Mouse (Mus musculus): ENCODE measurements around the gene Esrra. TPM values are rescaled to one million over a fixed set of nuclear protein-coding genes. Genes with fewer than 3 reads are reported as not detected.

The Esrra gene
- 10 to 100 TPM; 38.7 to 63.0 TPM for total RNA-seq (2021)
- long read RNA-seq, experiment 1, transcript Esrra-201 (7 exons, 2,242 nt): major isoform, 72 of 93 reads
- long read RNA-seq, experiment 1, partial matches to known transcripts: 4 of 93 reads
- long read RNA-seq, experiment 1, other reads (novel, unspliced or antisense): 16 of 93 reads
- long read RNA-seq, experiment 2, transcript Esrra-201 (7 exons, 2,242 nt): major isoform, 128 of 196 reads
- long read RNA-seq, experiment 2, partial matches to known transcripts: 9 of 196 reads
- long read RNA-seq, experiment 2, other reads (novel, unspliced or antisense): 59 of 196 reads

- DNase-seq (ENCODE audit: low spot score in 2 of 2): peak; percentile 99
Observed at GRCm38 (mm10) chr19:6921647-6922567, at the start of gene Esrra. Esrra (minus strand) TSS chr19:6921813.

DNA sequence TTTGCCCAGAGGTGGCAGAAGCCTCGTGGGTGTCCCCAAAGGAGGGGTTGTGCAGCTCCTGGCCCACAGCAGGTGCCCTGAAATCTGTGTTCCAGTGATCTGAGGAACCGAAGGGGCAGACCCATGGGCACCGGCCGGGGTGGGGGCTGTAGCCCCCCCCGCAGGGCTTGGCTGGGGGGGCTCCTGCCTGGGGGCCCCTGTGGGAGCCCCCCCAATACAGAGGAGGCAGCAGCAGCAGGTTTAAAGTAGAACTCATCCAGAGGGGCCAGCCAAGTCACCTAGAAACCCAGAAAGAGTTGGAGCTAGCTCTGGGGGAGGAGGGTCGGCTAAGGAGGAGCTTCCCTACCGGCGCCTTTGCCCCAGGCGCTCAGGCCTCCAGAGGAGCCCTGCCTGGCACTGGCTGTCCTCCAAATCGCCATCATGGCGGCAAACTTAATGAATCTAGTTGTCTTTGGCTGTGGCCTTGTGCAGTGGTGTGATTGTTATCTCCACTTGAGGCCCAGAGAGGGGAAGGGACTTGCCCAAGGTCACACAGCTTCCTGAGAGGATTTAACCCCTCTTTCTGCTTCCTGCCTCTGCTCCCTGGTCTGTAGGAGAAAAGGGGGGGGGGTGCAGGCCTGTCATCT lies 49.0 kb upstream of the Esrra start:
- no peak for DNase-seq (ENCODE audit: low spot score in 2 of 2)

DNA sequence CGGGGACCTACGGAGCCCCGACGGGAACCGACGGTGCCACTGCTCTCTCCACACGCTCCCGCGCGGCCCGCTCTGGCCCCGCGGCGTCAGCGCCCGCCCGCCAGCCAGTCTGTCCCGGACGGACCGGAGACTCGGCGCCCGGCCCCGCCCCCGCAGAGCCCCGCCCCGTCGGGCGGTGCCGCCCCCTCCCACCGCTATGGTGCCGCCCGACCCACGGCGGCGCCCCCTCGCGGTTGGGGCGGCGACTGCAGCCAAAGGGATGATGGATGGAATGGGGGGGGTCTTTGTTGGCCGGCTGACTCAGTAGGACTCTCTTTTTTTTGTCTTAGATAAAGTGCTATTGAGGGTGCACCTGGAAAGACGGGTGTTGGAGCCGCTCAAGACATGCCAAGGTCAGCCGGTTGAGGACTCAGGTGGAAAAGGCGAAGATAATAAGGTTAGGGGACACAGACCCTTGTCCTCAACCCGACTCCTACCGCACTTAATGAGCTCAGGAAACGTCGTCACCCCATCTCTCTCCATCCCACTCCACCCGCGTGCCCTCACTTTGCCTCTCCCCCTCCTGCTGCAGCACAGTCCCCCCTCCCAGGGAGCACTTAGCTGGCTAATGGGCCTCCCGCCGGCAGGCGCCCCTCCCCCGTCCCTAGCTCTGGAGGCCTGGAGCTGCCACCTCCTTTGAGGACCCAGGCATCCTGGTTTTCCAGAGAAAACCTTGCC lies 48.2 kb upstream of the Esrra start:
- peak; percentile 80 to 90 for DNase-seq (ENCODE audit: low spot score in 2 of 2)

GRCm38 (mm10) chr19:6969291-6969664 lies 47.7 kb upstream of the Esrra start:
- no peak for DNase-seq (ENCODE audit: low spot score in 2 of 2)

- peak in 1 of 2 experiments; percentile 35 for DNase-seq (ENCODE audit: low spot score in 2 of 2)
Observed at GRCm38 (mm10) chr19:6968491-6969271, 47.1 kb upstream of the Esrra start.

- DNase-seq (ENCODE audit: low spot score in 2 of 2): no peak
Observed at GRCm38 (mm10) chr19:6956461-6956860, 34.8 kb upstream of the Esrra start.

- DNase-seq (ENCODE audit: low spot score in 2 of 2): no peak
Observed at GRCm38 (mm10) chr19:6955424-6955823, 33.8 kb upstream of the Esrra start.

DNA sequence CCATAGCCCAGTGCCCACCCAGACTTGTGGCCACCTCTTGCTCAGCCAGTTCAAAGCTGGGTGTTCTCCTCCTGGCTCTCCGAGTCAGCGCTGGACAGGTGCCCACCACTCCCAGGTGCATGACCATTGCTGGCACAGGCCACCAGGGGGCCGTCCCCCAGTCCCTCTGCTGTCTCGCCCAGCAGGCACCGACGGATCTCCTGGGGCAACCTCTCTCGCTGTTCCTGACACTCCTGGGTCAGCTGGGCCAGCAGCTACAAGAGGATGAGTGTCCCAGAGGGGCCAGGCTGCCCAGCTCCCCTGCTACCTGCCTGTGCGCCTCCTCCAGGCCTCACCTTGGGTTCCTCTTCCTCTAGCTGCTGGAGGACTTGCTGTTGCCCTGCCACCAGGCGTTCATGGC lies 32.4 kb upstream of the Esrra start:
- peak in 1 of 2 experiments; percentile 57 for DNase-seq (ENCODE audit: low spot score in 2 of 2)

- DNase-seq (ENCODE audit: low spot score in 2 of 2): peak; percentile 56 to 58
Observed at GRCm38 (mm10) chr19:6952712-6953037, 31.1 kb upstream of the Esrra start.

- peak; percentile 78 to 83 for DNase-seq (ENCODE audit: low spot score in 2 of 2)
Observed at GRCm38 (mm10) chr19:6951994-6952711, 30.5 kb upstream of the Esrra start.

- peak; percentile 87 to 90 for DNase-seq (ENCODE audit: low spot score in 2 of 2)
Observed at GRCm38 (mm10) chr19:6951381-6951968, 29.9 kb upstream of the Esrra start.

DNA sequence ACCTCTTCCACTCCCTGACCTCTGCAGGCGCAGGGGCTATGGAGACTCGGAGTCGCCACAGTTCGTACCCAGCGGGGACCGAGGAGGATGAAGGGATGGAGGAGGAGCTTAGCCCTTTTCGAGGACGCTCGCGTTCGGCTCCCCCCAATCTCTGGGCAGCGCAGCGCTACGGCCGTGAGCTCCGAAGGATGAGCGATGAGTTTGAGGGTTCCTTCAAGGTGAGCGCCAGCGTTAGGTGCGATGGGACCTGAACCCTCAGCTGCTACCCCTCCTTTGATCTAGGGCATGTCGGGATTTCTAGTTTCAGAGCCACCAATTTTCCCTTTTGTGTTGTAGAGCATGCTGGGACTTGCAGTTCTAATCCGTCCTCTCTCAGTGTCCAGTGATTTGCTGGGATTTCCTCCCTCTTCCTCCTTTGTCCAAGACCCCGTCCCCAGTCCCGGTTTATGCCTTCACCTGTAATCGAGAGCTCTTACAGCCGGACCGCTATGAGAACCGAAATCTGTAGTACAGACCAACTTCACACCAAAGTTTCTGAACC lies 29.1 kb upstream of the Esrra start:
- peak; percentile 44 to 62 for DNase-seq (ENCODE audit: low spot score in 2 of 2)

GRCm38 (mm10) chr19:6949951-6950350 lies 28.3 kb upstream of the Esrra start:
- DNase-seq (ENCODE audit: low spot score in 2 of 2): peak in 1 of 2 experiments; percentile 19

DNA sequence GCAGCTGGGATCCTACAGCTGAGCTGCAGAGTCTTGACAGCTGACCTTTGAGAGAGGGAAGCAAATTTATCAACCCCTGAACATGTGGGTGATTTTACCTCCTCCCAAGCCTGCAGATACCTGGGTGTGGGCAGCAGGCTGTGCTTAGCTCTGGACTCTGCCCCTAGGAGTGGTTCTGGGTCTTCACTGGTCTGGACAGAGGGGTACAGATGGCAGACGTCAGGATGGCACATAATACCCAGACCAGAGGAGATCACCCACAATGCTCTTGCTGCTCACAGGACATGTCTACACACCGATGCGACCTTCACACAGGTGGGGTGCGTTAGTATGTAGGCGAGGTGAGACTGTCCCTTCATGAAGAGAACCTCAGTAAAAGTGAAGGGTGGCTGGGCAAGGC lies 27.9 kb upstream of the Esrra start:
- no peak for DNase-seq (ENCODE audit: low spot score in 2 of 2)

DNA sequence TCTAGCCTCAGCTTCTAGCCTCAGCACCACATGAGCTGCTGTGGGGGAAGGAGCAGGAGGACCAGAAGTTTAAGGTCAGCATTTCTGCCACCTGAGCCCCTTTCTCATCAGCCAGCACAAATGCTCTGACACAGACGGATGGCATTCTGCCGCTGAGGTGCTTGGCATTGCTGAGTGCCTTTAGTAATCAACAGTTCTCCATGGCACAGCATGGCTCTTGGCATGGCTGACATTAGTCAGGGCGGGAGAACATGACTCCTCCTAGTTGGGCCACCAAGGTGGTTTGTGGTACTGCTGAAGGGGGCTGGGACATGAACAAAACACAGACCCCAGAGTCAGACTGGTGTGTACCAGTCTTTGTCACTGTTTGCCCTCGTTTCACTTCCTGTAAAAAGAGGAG lies 26.6 kb upstream of the Esrra start:
- DNase-seq (ENCODE audit: low spot score in 2 of 2): no peak

- no peak for DNase-seq (ENCODE audit: low spot score in 2 of 2)
Observed at GRCm38 (mm10) chr19:6947742-6948141, 26.1 kb upstream of the Esrra start.

DNA sequence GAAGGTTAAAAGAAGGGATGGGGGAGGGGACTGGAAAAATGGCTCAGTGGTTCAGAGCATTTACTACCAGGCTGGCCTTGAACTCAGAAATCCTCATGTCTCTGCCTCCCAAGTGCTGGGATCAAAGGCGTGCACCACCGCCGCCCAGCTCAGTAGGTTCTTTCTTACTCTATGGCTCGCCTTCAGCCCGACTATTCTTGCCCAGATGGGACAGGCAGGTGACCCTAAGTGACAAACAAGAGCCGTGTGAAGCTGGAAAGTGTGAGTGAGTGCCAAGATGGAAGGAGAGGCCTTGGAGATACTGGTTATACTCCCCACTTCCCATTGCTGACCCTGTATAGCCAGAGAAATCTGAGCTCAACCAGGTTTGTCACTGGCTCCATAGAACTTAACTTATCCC lies 22.1 kb upstream of the Esrra start:
- no peak for DNase-seq (ENCODE audit: low spot score in 2 of 2)

DNA sequence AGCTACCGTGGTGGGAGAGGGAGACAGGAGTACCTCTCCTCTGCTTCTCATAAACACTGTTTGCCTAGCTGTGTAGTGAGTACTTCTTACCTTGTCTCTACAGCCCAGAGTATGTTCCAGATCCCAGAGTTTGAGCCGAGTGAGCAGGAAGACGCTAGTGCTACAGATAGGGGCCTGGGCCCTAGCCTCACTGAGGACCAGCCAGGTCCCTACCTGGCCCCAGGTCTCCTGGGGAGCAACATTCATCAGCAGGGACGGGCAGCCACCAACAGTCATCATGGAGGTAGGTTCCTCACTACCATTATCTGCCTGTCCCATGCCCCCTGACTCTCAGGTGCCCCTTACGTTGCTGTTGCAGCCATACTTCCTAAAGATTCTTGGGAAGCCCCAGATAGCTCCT lies 21.2 kb upstream of the Esrra start:
- no peak for DNase-seq (ENCODE audit: low spot score in 2 of 2)

DNA sequence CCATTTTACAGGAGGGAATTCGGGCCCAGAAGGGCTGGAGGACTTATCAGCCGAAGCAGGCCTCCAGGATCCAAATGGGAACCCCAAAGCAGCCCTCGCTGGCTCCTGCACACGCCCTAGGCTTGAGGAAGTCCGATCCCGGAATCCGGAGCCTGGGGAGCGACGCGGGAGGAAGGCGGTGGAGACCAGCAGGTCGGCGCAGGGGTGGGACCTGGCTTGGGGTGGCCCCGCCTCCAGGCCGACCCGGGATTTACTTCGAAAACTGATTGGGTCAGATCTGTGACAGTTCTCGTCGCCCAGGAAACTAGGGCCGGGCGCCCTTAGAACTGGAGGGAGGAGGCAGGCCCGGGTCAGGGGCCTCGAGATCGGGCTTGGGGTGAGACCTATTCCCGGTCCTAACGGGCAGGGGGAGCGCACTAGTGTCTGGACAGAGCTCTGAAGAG lies 20.7 kb upstream of the Esrra start, which contains the start of gene Gpr137:
Gpr137 (minus strand) TSS at position 232 of the 443 bp plus-strand sequence.
- DNase-seq (ENCODE audit: low spot score in 2 of 2): peak; percentile 88 to 89
